Mouse (Mus musculus) hindbrain, embryonic 12.5 days (tissue): ENCODE data around the gene Rnf208. TPM values are rescaled to one million over a fixed set of nuclear protein-coding genes. Genes with fewer than 3 reads are reported as not detected.

Experiments used
- ATAC-seq: fragments of 200-750 bp; cut with Nextera tagmentation; 2 replicates; pipeline ENCODE4 v1.8.0; 2017; ENCODE audit warnings: moderate TSS enrichment; ENCODE audit not compliant: low FRiP score
- H3K27ac ChIP-seq: fragments of 300-500 bp; sonication (generic); 2 replicates; pipeline ENCODE4 v1.5.1; 2016; ENCODE audit warnings: mild to moderate bottlenecking
- H3K27me3 ChIP-seq: fragments of 300-500 bp; sonication (generic); 2 replicates; pipeline ENCODE4 v1.6.1; 2016; ENCODE audit warnings: mild to moderate bottlenecking
- H3K36me3 ChIP-seq: fragments of 300-500 bp; sonication (generic); 2 replicates; pipeline ENCODE4 v1.6.1; 2016; ENCODE audit warnings: mild to moderate bottlenecking
- H3K4me1 ChIP-seq: fragments of 300-500 bp; sonication (generic); 2 replicates; pipeline ENCODE4 v1.6.1; 2016
- H3K4me2 ChIP-seq: fragments of 300-500 bp; sonication (generic); replicated peaks from 2 replicates; pipeline ENCODE4 v1.6.1; 2016; ENCODE audit warnings: mild to moderate bottlenecking
- H3K4me3 ChIP-seq: fragments of 300-500 bp; sonication (generic); 2 replicates; pipeline ENCODE4 v1.5.1; 2016; ENCODE audit warnings: mild to moderate bottlenecking
- H3K9ac ChIP-seq: fragments of 300-500 bp; sonication (generic); 2 replicates; pipeline ENCODE4 v1.6.1; 2016; ENCODE audit warnings: mild to moderate bottlenecking, moderate library complexity
- H3K9me3 ChIP-seq: fragments of 300-500 bp; sonication (generic); replicated peaks from 2 replicates; pipeline ENCODE4 v1.6.1; 2016; ENCODE audit warnings: mild to moderate bottlenecking
- WGBS: fragments of 180-500 bp; shearing (Covaris S2); methylation state at CpG from one replicate; pipeline ENCODE4 v1.1.7; 2016; 5-methylcytosine and 5-hydroxymethylcytosine counted together
- polyA plus RNA-seq: library from polyadenylated mRNA; unstranded; fragments of >200 nt; fragmentation: Nextera tagmentation; extraction: Ambion mirVana; gene quantifications from 2 replicates; pipeline ENCODE4 v1.2.1, GENCODE M21; 2016

Gene Rnf208
- polyA plus RNA-seq, 1 experiment from 2014 or later: 37.8 TPM

- no peak for ATAC-seq
- Histone ChIP-seq H3K4me3 (no peak overlapping the region), H3K4me1 (peaks cover 28% of the 10 kb centered on the region), H3K36me3 (no peaks in the 10 kb centered on the region), H3K4me2 (no peak overlapping the region), H3K9ac (no peak overlapping the region), H3K27ac (no peak overlapping the region), H3K9me3 (no peaks in the 10 kb centered on the region), H3K27me3 (peaks cover 10% of the 10 kb centered on the region)
- 54% methylated on average over 2 of the region's 2 CpGs for WGBS
Observed at GRCm38 (mm10) chr2:25258887-25259286, 16.8 kb downstream of the Rnf208 start.

- 48% methylated on average over 12 of the region's 12 CpGs for WGBS
- H3K9ac ChIP-seq: peak overlapping the region; percentile 55
Observed at GRCm38 (mm10) chr2:25261870-25262269, 19.8 kb downstream of the Rnf208 start.

GRCm38 (mm10) chr2:25262291-25262767, 20.3 kb downstream of the Rnf208 start, which contains the start of gene Tprn:
TSS of gene Tprn (plus strand) at chr2:25262618.
- Histone ChIP-seq H3K4me2 (peak within 1 kb of the TSS; percentile 99), H3K9ac (peak within 1 kb of the TSS; percentile 73), H3K4me3 (peak within 1 kb of the TSS; percentile 62), H3K27ac (peak within 1 kb of the TSS; percentile 49), H3K36me3 (no peaks in the 10 kb centered on the region), H3K9me3 (no peaks in the 10 kb centered on the region), H3K4me1 (peaks cover 46% of the 10 kb centered on the region), H3K27me3 (peaks cover 23% of the 10 kb centered on the region)
- ATAC-seq: peak; percentile 98
- under 1% methylated on average over 39 of the region's 39 CpGs for WGBS

More at GRCm38 (mm10) chr2:25261870-25262269, 19.8 kb downstream of the Rnf208 start:
- Histone ChIP-seq H3K4me3 (peak overlapping the region; percentile 62), H3K36me3 (no peaks in the 10 kb centered on the region), H3K4me2 (peak overlapping the region; percentile 99), H3K9me3 (no peaks in the 10 kb centered on the region), H3K4me1 (peaks cover 41% of the 10 kb centered on the region), H3K27me3 (peaks cover 23% of the 10 kb centered on the region), H3K27ac (no peak overlapping the region)
- ATAC-seq: 0 out of 2 replicates have a peak, but pooled peaks have one; percentile 3

- Histone ChIP-seq H3K4me3 (peak overlapping the region; percentile 62), H3K4me2 (peak overlapping the region; percentile 99), H3K27ac (peak overlapping the region; percentile 49), H3K27me3 (peaks cover 23% of the 10 kb centered on the region), H3K9ac (peak overlapping the region; percentile 73), H3K4me1 (peaks cover 52% of the 10 kb centered on the region), H3K9me3 (no peaks in the 10 kb centered on the region), H3K36me3 (no peaks in the 10 kb centered on the region)
- ATAC-seq: peak; percentile 35
- WGBS: under 1% methylated on average over 81 of the region's 82 CpGs
Observed at GRCm38 (mm10) chr2:25262795-25263622, 21.0 kb downstream of the Rnf208 start.

- H3K4me1 ChIP-seq: peaks cover 52% of the 10 kb centered on the region
- 0 out of 2 replicates have a peak, but pooled peaks cover 4% of the 10 kb centered on the region for H3K36me3 ChIP-seq
- H3K9ac ChIP-seq: peak overlapping the region; percentile 73
- peak overlapping the region; percentile 62 for H3K4me3 ChIP-seq
- H3K9me3 ChIP-seq: no peaks in the 10 kb centered on the region
- peaks cover 23% of the 10 kb centered on the region for H3K27me3 ChIP-seq
- WGBS: 20% methylated on average over 12 of the region's 12 CpGs
- ATAC-seq: no peak
- no peak overlapping the region for H3K27ac ChIP-seq
- H3K4me2 ChIP-seq: peak overlapping the region; percentile 99
Observed at GRCm38 (mm10) chr2:25263623-25264285, 21.7 kb downstream of the Rnf208 start.

- peak overlapping the region; percentile 99 for H3K4me2 ChIP-seq
- peaks cover 9% of the 10 kb centered on the region for H3K36me3 ChIP-seq
- no peak overlapping the region for H3K27ac ChIP-seq
- H3K4me3 ChIP-seq: peak overlapping the region; percentile 62
- H3K27me3 ChIP-seq: peaks cover 23% of the 10 kb centered on the region
- no peaks in the 10 kb centered on the region for H3K9me3 ChIP-seq
- H3K4me1 ChIP-seq: peaks cover 52% of the 10 kb centered on the region
- no peak for ATAC-seq
- H3K9ac ChIP-seq: peak overlapping the region; percentile 13; the same call in 1 of the 2 replicates
- 83% methylated on average over 5 of the region's 5 CpGs for WGBS
Observed at GRCm38 (mm10) chr2:25264286-25264660, 22.2 kb downstream of the Rnf208 start.

- Histone ChIP-seq H3K4me2 (peak overlapping the region; percentile 99), H3K9me3 (no peaks in the 10 kb centered on the region), H3K27ac (no peak overlapping the region), H3K9ac (0 out of 2 replicates have a peak overlapping the region, but pooled peaks have one; percentile 13), H3K4me3 (0 out of 2 replicates have a peak overlapping the region, but pooled peaks have one; percentile 1), H3K36me3 (peaks cover 15% of the 10 kb centered on the region), H3K27me3 (peaks cover 23% of the 10 kb centered on the region), H3K4me1 (peaks cover 52% of the 10 kb centered on the region)
- WGBS: 74% methylated on average over 3 of the region's 3 CpGs
- ATAC-seq: no peak
Observed at GRCm38 (mm10) chr2:25264851-25265250, 22.8 kb downstream of the Rnf208 start.

GRCm38 (mm10) chr2:25265897-25266656, 24.0 kb downstream of the Rnf208 start:
- 61% methylated on average over 6 of the region's 6 CpGs for WGBS
- Histone ChIP-seq H3K27me3 (peaks cover 23% of the 10 kb centered on the region), H3K36me3 (peaks cover 19% of the 10 kb centered on the region), H3K9me3 (no peaks in the 10 kb centered on the region), H3K9ac (peak overlapping the region; percentile 13), H3K4me1 (peaks cover 58% of the 10 kb centered on the region), H3K27ac (0 out of 2 replicates have a peak overlapping the region, but pooled peaks have one; percentile 8), H3K4me3 (no peak overlapping the region), H3K4me2 (peak overlapping the region; percentile 99)
- no peak for ATAC-seq

GRCm38 (mm10) chr2:25266720-25267119, 24.7 kb downstream of the Rnf208 start:
- WGBS: 46% methylated on average over 2 of the region's 2 CpGs

GRCm38 (mm10) chr2:25267241-25267640, 25.2 kb downstream of the Rnf208 start:
- Histone ChIP-seq H3K4me3 (no peak overlapping the region; the same call in 1 of the 2 replicates), H3K4me1 (peaks cover 62% of the 10 kb centered on the region), H3K9ac (no peak overlapping the region), H3K27me3 (peaks cover 23% of the 10 kb centered on the region), H3K36me3 (peaks cover 19% of the 10 kb centered on the region), H3K9me3 (no peaks in the 10 kb centered on the region), H3K4me2 (peak overlapping the region; percentile 99), H3K27ac (no peak overlapping the region; the same call in 1 of the 2 replicates)
- no peak for ATAC-seq

More at GRCm38 (mm10) chr2:25266720-25267119, 24.7 kb downstream of the Rnf208 start:
- H3K27me3 ChIP-seq: peaks cover 23% of the 10 kb centered on the region
- peak overlapping the region; percentile 13 for H3K9ac ChIP-seq
- ATAC-seq: no peak
- peak overlapping the region; percentile 8; the same call in 1 of the 2 replicates for H3K27ac ChIP-seq
- H3K36me3 ChIP-seq: peaks cover 19% of the 10 kb centered on the region
- H3K9me3 ChIP-seq: no peaks in the 10 kb centered on the region
- H3K4me1 ChIP-seq: peaks cover 65% of the 10 kb centered on the region
- H3K4me3 ChIP-seq: no peak overlapping the region; the same call in 1 of the 2 replicates
- H3K4me2 ChIP-seq: peak overlapping the region; percentile 99

- 73% methylated on average over 4 of the region's 4 CpGs for WGBS
- H3K27me3 ChIP-seq: peaks cover 23% of the 10 kb centered on the region
- no peak overlapping the region for H3K4me3 ChIP-seq
- H3K9me3 ChIP-seq: no peaks in the 10 kb centered on the region
- 0 out of 2 replicates have a peak overlapping the region, but pooled peaks have one; percentile 11 for H3K4me2 ChIP-seq
- H3K36me3 ChIP-seq: peaks cover 19% of the 10 kb centered on the region
- H3K9ac ChIP-seq: no peak overlapping the region
- ATAC-seq: no peak
- H3K4me1 ChIP-seq: peaks cover 62% of the 10 kb centered on the region
- H3K27ac ChIP-seq: no peak overlapping the region
Observed at GRCm38 (mm10) chr2:25267746-25268309, 25.8 kb downstream of the Rnf208 start.
